Mouse (Mus musculus) lung, postnatal 4 days (tissue): Measurements from ENCODE around the gene Sh3pxd2a.

Source experiments
- DNase-seq, 2 experiments: peaks; one replicate each; pipeline ENCODE4 v3.0.0; 2021

Sh3pxd2a gene

GRCm38 (mm10) chr19:47330743-47331227 is 133.4 kb downstream of the Sh3pxd2a start:
- DNase-seq: peak; percentile 67 to 81

- no peak for DNase-seq
Observed at GRCm38 (mm10) chr19:47329102-47329501, 135.1 kb downstream of the Sh3pxd2a start.

GRCm38 (mm10) chr19:47327896-47328882 is 136.0 kb downstream of the Sh3pxd2a start:
- DNase-seq: peak in 1 of 2 experiments; percentile 40

- peak; percentile 56 to 71 for DNase-seq
Observed at GRCm38 (mm10) chr19:47325881-47326280, 138.3 kb downstream of the Sh3pxd2a start.

- peak; percentile 60 to 89 for DNase-seq
Observed at GRCm38 (mm10) chr19:47323096-47323849, 140.9 kb downstream of the Sh3pxd2a start.

GRCm38 (mm10) chr19:47320331-47320668 is 143.9 kb downstream of the Sh3pxd2a start:
- peak; percentile 85 to 92 for DNase-seq

GRCm38 (mm10) chr19:47319521-47320330 is 144.5 kb downstream of the Sh3pxd2a start:
- peak; percentile 46 to 65 for DNase-seq

- DNase-seq: no peak
Observed at GRCm38 (mm10) chr19:47319061-47319460, 145.1 kb downstream of the Sh3pxd2a start.

GRCm38 (mm10) chr19:47317063-47317938 is 146.9 kb downstream of the Sh3pxd2a start:
- DNase-seq: peak; percentile 75 to 88

- DNase-seq: no peak
Observed at GRCm38 (mm10) chr19:47316288-47317062, 147.7 kb downstream of the Sh3pxd2a start.

- DNase-seq: no peak
Observed at GRCm38 (mm10) chr19:47315917-47316265, 148.3 kb downstream of the Sh3pxd2a start.

- DNase-seq: peak in 1 of 2 experiments; percentile 60
Observed at GRCm38 (mm10) chr19:47315091-47315916, 148.9 kb downstream of the Sh3pxd2a start.

GRCm38 (mm10) chr19:47314076-47314941 is 149.9 kb downstream of the Sh3pxd2a start:
- DNase-seq: peak; percentile 81 to 91

- peak; percentile 56 to 69 for DNase-seq
Observed at GRCm38 (mm10) chr19:47313387-47314075, 150.7 kb downstream of the Sh3pxd2a start.

GRCm38 (mm10) chr19:47311162-47311561 is 153.0 kb downstream of the Sh3pxd2a start:
- DNase-seq: no peak

- no peak for DNase-seq
Observed at GRCm38 (mm10) chr19:47309824-47310223, 154.4 kb downstream of the Sh3pxd2a start.

GRCm38 (mm10) chr19:47306917-47307315 is 157.3 kb downstream of the Sh3pxd2a start:
- no peak for DNase-seq
